Mouse (Mus musculus) megakaryocyte, embryonic 14.5 days (primary cell): ENCODE data around the gene AC129217.1.

ENCODE experiments used
- FLI1 ChIP-seq: IDR thresholded peaks from 2 replicates; pipeline ENCODE4 v1.6.1; 2012; ENCODE audit warnings: low read length, inconsistent platforms, mixed read lengths
- GATA1 ChIP-seq: IDR thresholded peaks from 3 replicates; pipeline ENCODE4 v1.6.1; 2012; ENCODE audit warnings: mixed read lengths, low read length, inconsistent platforms, borderline replicate concordance

GRCm38 (mm10) chr19:8817001-8817400 lies 12.6 kb upstream of the AC129217.1 start:
- TF ChIP-seq GATA1, result no peak
- no peak for TF ChIP-seq FLI1
